ENCODE assay signal across 10 mouse cellular contexts in genomic region chr16:14444059-14444855, GRCm38 (mm10).
A peak's percentile ranks its signal among the peaks of the same experiment; 100 is the strongest.
DNase-seq lines count a peak whose midpoint lies in the region; ATAC-seq and TF ChIP-seq lines count a peak whose summit lies in the region.
"Had no signal": no experiment of that assay in that cellular context is flagged by ENCODE, and none has a peak within 500 bp of the region (broad histone marks: within the 10 kb centered on the region; RNA-seq: fewer than 3 reads in every experiment).

No protein-coding gene starts in this region.

- no peak for TF ChIP-seq POLR2A in lung, adult 2 months (IDR thresholded peaks at IDR 0.05; ENCODE audit: borderline replicate concordance, extremely low read depth, low read depth, low read length)

- H3K4me2 ChIP-seq in hindbrain, postnatal 0 days (ENCODE audit: low read depth, low read length), result no peak overlapping the region
- no peak overlapping the region for H3K4me2 ChIP-seq in hindbrain, embryonic 11.5 days (replicated peaks; ENCODE audit: low read depth, low read length)
- no peak overlapping the region for H3K4me2 ChIP-seq in embryonic facial prominence, embryonic 13.5 days
- H3K4me2 ChIP-seq: neural tube, embryonic 13.5 days had no signal

- H3K4me3 ChIP-seq in hindbrain, postnatal 0 days (ENCODE audit: low read length), result no peak overlapping the region
- no peak overlapping the region for H3K4me3 ChIP-seq in hindbrain, embryonic 11.5 days (ENCODE audit: low read depth, low read length)
- H3K4me3 ChIP-seq in embryonic facial prominence, embryonic 13.5 days, result no peak overlapping the region
- H3K4me3 ChIP-seq in lung, adult 2 months (replicated peaks; ENCODE audit: extremely low read depth, low read depth, low read length), result no peak overlapping the region
- H3K4me3 ChIP-seq: neural tube, embryonic 13.5 days had no signal

- H3K9ac ChIP-seq in hindbrain, postnatal 0 days (replicated peaks; ENCODE audit: low read length), result no peak overlapping the region
- H3K9ac ChIP-seq in hindbrain, embryonic 11.5 days (ENCODE audit: low read depth, low read length), result no peak overlapping the region
- peak overlapping the region; percentile 16; the same call in 1 of the 2 replicates for H3K9ac ChIP-seq in embryonic facial prominence, embryonic 13.5 days
- H3K9ac ChIP-seq: neural tube, embryonic 13.5 days had no signal

- H3K4me1 ChIP-seq in hindbrain, postnatal 0 days (ENCODE audit: insufficient read depth, low read length), result no peaks in the 10 kb centered on the region
- H3K4me1 ChIP-seq in hindbrain, embryonic 11.5 days (replicated peaks; ENCODE audit: control insufficient read depth, insufficient read depth, low read length), result no peaks in the 10 kb centered on the region
- 0 out of 2 replicates have a peak, but pooled peaks cover 12% of the 10 kb centered on the region for H3K4me1 ChIP-seq in embryonic facial prominence, embryonic 13.5 days
- no peaks in the 10 kb centered on the region for H3K4me1 ChIP-seq in lung, adult 2 months (ENCODE audit: control insufficient read depth, insufficient read depth, low read length)
- H3K4me1 ChIP-seq: neural tube, embryonic 13.5 days had no signal

- H3K36me3 ChIP-seq in hindbrain, postnatal 0 days (ENCODE audit: insufficient read depth, low read length), result peaks cover 3% of the 10 kb centered on the region; the same call in 1 of the 2 replicates
- H3K36me3 ChIP-seq in hindbrain, embryonic 11.5 days (ENCODE audit: control insufficient read depth, insufficient read depth, low read length), result no peaks in the 10 kb centered on the region
- peaks cover 37% of the 10 kb centered on the region for H3K36me3 ChIP-seq in embryonic facial prominence, embryonic 13.5 days

- H3K27me3 ChIP-seq in hindbrain, postnatal 0 days (ENCODE audit: insufficient read depth, low read length), result no peaks in the 10 kb centered on the region
- H3K27me3 ChIP-seq in hindbrain, embryonic 11.5 days (ENCODE audit: control insufficient read depth, insufficient read depth, low read length), result no peaks in the 10 kb centered on the region
- H3K27me3 ChIP-seq in embryonic facial prominence, embryonic 13.5 days, result no peaks in the 10 kb centered on the region
- H3K27me3 ChIP-seq: neural tube, embryonic 13.5 days had no signal

- WGBS in hindbrain, postnatal 0 days, result 63% methylated on average over 6 of the region's 6 CpGs
- 69% methylated on average over 6 of the region's 6 CpGs for WGBS in hindbrain, embryonic 11.5 days
- WGBS in embryonic facial prominence, embryonic 13.5 days, result 45% methylated on average over 6 of the region's 6 CpGs
- WGBS in lung, adult 2 months, result 65% methylated on average over 6 of the region's 6 CpGs

- DNase-seq in hindbrain, postnatal 0 days (ENCODE audit: low spot score), result peak; percentile 31
- DNase-seq in hindbrain, embryonic 11.5 days (ENCODE audit: low spot score), result no peak
- peak; percentile 97 for DNase-seq in adipocyte (ENCODE audit: low spot score)
- DNase-seq in heart, postnatal 4 days, result peak; percentile 35
- no peak for DNase-seq in layer of hippocampus, postnatal 14 days (ENCODE audit: low spot score in 2 of 2)
- no peak for DNase-seq in lung, adult 2 months
- DNase-seq: right cerebral cortex, postnatal 4 days had no signal

- TF ChIP-seq CTCF in hindbrain, postnatal 0 days (IDR thresholded peaks at IDR 0.05; ENCODE audit: low read depth), result no peak
- TF ChIP-seq CTCF in lung, adult 2 months (IDR thresholded peaks at IDR 0.05; ENCODE audit: insufficient read depth, low read length), result no peak

- H3K9me3 ChIP-seq in hindbrain, postnatal 0 days (ENCODE audit: low read length), result no peaks in the 10 kb centered on the region
- H3K9me3 ChIP-seq in hindbrain, embryonic 11.5 days (ENCODE audit: control insufficient read depth, low read length), result no peaks in the 10 kb centered on the region
- no peaks in the 10 kb centered on the region for H3K9me3 ChIP-seq in embryonic facial prominence, embryonic 13.5 days
- H3K9me3 ChIP-seq: neural tube, embryonic 13.5 days had no signal

- ATAC-seq in hindbrain, postnatal 0 days, result no peak
- no peak for ATAC-seq in hindbrain, embryonic 11.5 days (ENCODE audit: low FRiP score)
- ATAC-seq in embryonic facial prominence, embryonic 13.5 days (ENCODE audit: insufficient number of reproducible peaks, insufficient read depth, low FRiP score, low TSS enrichment, low read depth), result no peak

- no peak overlapping the region for H3K27ac ChIP-seq in hindbrain, postnatal 0 days
- H3K27ac ChIP-seq in hindbrain, embryonic 11.5 days (ENCODE audit: low read depth, low read length), result no peak overlapping the region
- no peak overlapping the region for H3K27ac ChIP-seq in embryonic facial prominence, embryonic 13.5 days
- H3K27ac ChIP-seq: macrophage; neural tube, embryonic 13.5 days had no signal

Comparison
In these comparisons a context has a peak if more than half of its experiments do, and no peak if none do; other contexts are left out.
1. DNase-seq: peak in hindbrain, postnatal 0 days (single experiment), adipocyte (single experiment) and heart, postnatal 4 days (single experiment); none in hindbrain, embryonic 11.5 days (single experiment), layer of hippocampus, postnatal 14 days (0 of 2) and lung, adult 2 months (single experiment).